Mouse (Mus musculus) stomach, embryonic 14.5 days (tissue): ENCODE results near the gene Hsdl2. TPM values are rescaled to one million over a fixed set of nuclear protein-coding genes. Genes with fewer than 3 reads are reported as not detected.
"Not testable (repeated sequence)": the region's sequence is repeated elsewhere in the genome, so short reads cannot be mapped to it uniquely, and the experiment has no call there.

Experiments used
- ATAC-seq: fragments of 200-750 bp; cut with Nextera tagmentation; 2 replicates; pipeline ENCODE4 v1.8.0; 2017; ENCODE audit warnings: low read depth, moderate TSS enrichment; ENCODE audit not compliant: insufficient number of reproducible peaks, insufficient read depth, low FRiP score
- H3K27ac ChIP-seq: fragments of 300-500 bp; sonication (generic); 2 replicates; pipeline ENCODE4 v1.5.1; 2014; ENCODE audit warnings: mild to moderate bottlenecking, low read length, moderate library complexity, mixed read lengths
- H3K27me3 ChIP-seq: fragments of 300-500 bp; sonication (generic); 2 replicates; pipeline ENCODE4 v1.6.1; 2014; ENCODE audit warnings: low read length, control low read depth, mixed read lengths; ENCODE audit not compliant: control insufficient read depth, insufficient read depth
- H3K36me3 ChIP-seq: fragments of 300-500 bp; sonication (generic); 2 replicates; pipeline ENCODE4 v1.6.1; 2014; ENCODE audit warnings: mild to moderate bottlenecking, control low read depth, low read length, moderate library complexity, mixed read lengths; ENCODE audit not compliant: control insufficient read depth, insufficient read depth
- H3K4me1 ChIP-seq: fragments of 300-500 bp; sonication (generic); 2 replicates; pipeline ENCODE4 v1.6.1; 2014; ENCODE audit warnings: low read length, control low read depth, mixed read lengths; ENCODE audit not compliant: control insufficient read depth, insufficient read depth
- H3K4me2 ChIP-seq: fragments of 300-500 bp; sonication (generic); replicated peaks from 2 replicates; pipeline ENCODE4 v1.6.1; 2014; ENCODE audit warnings: low read depth, low read length, control low read depth
- H3K4me3 ChIP-seq: fragments of 300-500 bp; sonication (generic); 2 replicates; pipeline ENCODE4 v1.5.1; 2014; ENCODE audit warnings: low read depth, low read length, control low read depth
- H3K9ac ChIP-seq: fragments of 300-500 bp; sonication (generic); replicated peaks from 2 replicates; pipeline ENCODE4 v1.6.1; 2014; ENCODE audit warnings: low read depth, mild to moderate bottlenecking, control low read depth, low read length, moderate library complexity, mixed read lengths
- H3K9me3 ChIP-seq: fragments of 300-500 bp; sonication (generic); 2 replicates; pipeline ENCODE4 v1.6.1; 2016; ENCODE audit warnings: low read depth, low read length, control low read depth; ENCODE audit not compliant: control insufficient read depth
- WGBS: fragments of 180-500 bp; shearing (Covaris S2); extraction: QIAGEN DNeasy Blood & Tissue Kit; methylation state at CpG from one replicate; pipeline ENCODE4 v1.1.7; 2014; 5-methylcytosine and 5-hydroxymethylcytosine counted together
- polyA plus RNA-seq: library from polyadenylated mRNA; unstranded; fragments of >200 nt; fragmentation: Nextera tagmentation; extraction: Ambion mirVana; gene quantifications from 2 replicates; pipeline ENCODE4 v1.2.1, GENCODE M21; 2014

The Hsdl2 gene
- polyA plus RNA-seq, 1 experiment from 2014 or later = 25.0 TPM

GRCm38 (mm10) chr4:59557343-59557742 is 24.0 kb upstream of the Hsdl2 start:
- not testable (repeated sequence) for H3K9ac ChIP-seq, ATAC-seq, H3K27ac ChIP-seq, H3K27me3 ChIP-seq, H3K4me1 ChIP-seq, H3K4me2 ChIP-seq, H3K9me3 ChIP-seq, H3K36me3 ChIP-seq, H3K4me3 ChIP-seq
- 99% methylated on average over 4 of the region's 4 CpGs for WGBS

- WGBS = 60% methylated on average over 6 of the region's 6 CpGs
- no peaks in the 10 kb centered on the region for H3K36me3 ChIP-seq
- H3K9me3 ChIP-seq = no peaks in the 10 kb centered on the region
- H3K4me3 ChIP-seq = no peak overlapping the region
- no peaks in the 10 kb centered on the region for H3K4me1 ChIP-seq
- H3K4me2 ChIP-seq = no peak overlapping the region
- H3K9ac ChIP-seq = no peak overlapping the region
- no peak for ATAC-seq
- no peak overlapping the region for H3K27ac ChIP-seq
- no peaks in the 10 kb centered on the region for H3K27me3 ChIP-seq
These were observed 23.2 kb upstream of the Hsdl2 start for GRCm38 (mm10) chr4:59558096-59558720.

- Histone ChIP-seq H3K4me2 (no peak overlapping the region), H3K4me3 (no peak overlapping the region), H3K27ac (no peak overlapping the region), H3K9ac (no peak overlapping the region), H3K9me3 (no peaks in the 10 kb centered on the region), H3K27me3 (no peaks in the 10 kb centered on the region), H3K36me3 (no peaks in the 10 kb centered on the region), H3K4me1 (no peaks in the 10 kb centered on the region)
- 97% methylated on average over 6 of the region's 6 CpGs for WGBS
- ATAC-seq = no peak
These were observed 21.2 kb upstream of the Hsdl2 start for GRCm38 (mm10) chr4:59560141-59560540.

GRCm38 (mm10) chr4:59564128-59564527 is 17.2 kb upstream of the Hsdl2 start:
- H3K9me3 ChIP-seq = no peaks in the 10 kb centered on the region; the same call in 1 of the 2 replicates
- no peak overlapping the region for H3K4me3 ChIP-seq
- H3K4me2 ChIP-seq = no peak overlapping the region
- ATAC-seq = no peak
- WGBS = 80% methylated on average over 3 of the region's 3 CpGs
- H3K27me3 ChIP-seq = no peaks in the 10 kb centered on the region
- no peak overlapping the region for H3K9ac ChIP-seq
- H3K27ac ChIP-seq = no peak overlapping the region
- no peaks in the 10 kb centered on the region for H3K36me3 ChIP-seq
- H3K4me1 ChIP-seq = no peaks in the 10 kb centered on the region

- no peak for ATAC-seq
- Histone ChIP-seq H3K9ac (no peak overlapping the region), H3K4me3 (no peak overlapping the region), H3K4me1 (no peaks in the 10 kb centered on the region), H3K36me3 (no peaks in the 10 kb centered on the region), H3K9me3 (no peaks in the 10 kb centered on the region; the same call in 1 of the 2 replicates), H3K27ac (no peak overlapping the region), H3K4me2 (no peak overlapping the region), H3K27me3 (no peaks in the 10 kb centered on the region)
- WGBS = 76% methylated on average over 8 of the region's 8 CpGs
These were observed 15.7 kb upstream of the Hsdl2 start for GRCm38 (mm10) chr4:59565571-59566188.

- Histone ChIP-seq H3K27ac (no peak overlapping the region), H3K27me3 (no peaks in the 10 kb centered on the region), H3K4me2 (no peak overlapping the region), H3K4me3 (no peak overlapping the region), H3K9ac (no peak overlapping the region), H3K36me3 (no peaks in the 10 kb centered on the region), H3K4me1 (no peaks in the 10 kb centered on the region), H3K9me3 (no peaks in the 10 kb centered on the region; the same call in 1 of the 2 replicates)
- no peak for ATAC-seq
- 81% methylated on average over 6 of the region's 6 CpGs for WGBS
These were observed 13.6 kb upstream of the Hsdl2 start for GRCm38 (mm10) chr4:59567576-59568260.

- H3K9ac ChIP-seq = no peak overlapping the region
- WGBS = 6% methylated on average over 7 of the region's 7 CpGs
These were observed 11.8 kb upstream of the Hsdl2 start for GRCm38 (mm10) chr4:59569538-59569937.

GRCm38 (mm10) chr4:59570519-59570918 is 10.8 kb upstream of the Hsdl2 start:
- H3K4me3 ChIP-seq, H3K27ac ChIP-seq, H3K27me3 ChIP-seq, H3K36me3 ChIP-seq, ATAC-seq, H3K9ac ChIP-seq, H3K9me3 ChIP-seq, H3K4me1 ChIP-seq, H3K4me2 ChIP-seq: not testable (repeated sequence)
- WGBS = 89% methylated on average over 7 of the region's 8 CpGs

More at GRCm38 (mm10) chr4:59569538-59569937, 11.8 kb upstream of the Hsdl2 start:
- Histone ChIP-seq H3K4me3 (no peak overlapping the region), H3K9me3 (no peaks in the 10 kb centered on the region; the same call in 1 of the 2 replicates), H3K27ac (no peak overlapping the region), H3K4me1 (no peaks in the 10 kb centered on the region), H3K36me3 (no peaks in the 10 kb centered on the region), H3K4me2 (no peak overlapping the region), H3K27me3 (no peaks in the 10 kb centered on the region)
- peak; percentile 56; the same call in 1 of the 2 replicates for ATAC-seq
